Mouse (Mus musculus): ENCODE measurements around the gene Krt16.

DNA sequence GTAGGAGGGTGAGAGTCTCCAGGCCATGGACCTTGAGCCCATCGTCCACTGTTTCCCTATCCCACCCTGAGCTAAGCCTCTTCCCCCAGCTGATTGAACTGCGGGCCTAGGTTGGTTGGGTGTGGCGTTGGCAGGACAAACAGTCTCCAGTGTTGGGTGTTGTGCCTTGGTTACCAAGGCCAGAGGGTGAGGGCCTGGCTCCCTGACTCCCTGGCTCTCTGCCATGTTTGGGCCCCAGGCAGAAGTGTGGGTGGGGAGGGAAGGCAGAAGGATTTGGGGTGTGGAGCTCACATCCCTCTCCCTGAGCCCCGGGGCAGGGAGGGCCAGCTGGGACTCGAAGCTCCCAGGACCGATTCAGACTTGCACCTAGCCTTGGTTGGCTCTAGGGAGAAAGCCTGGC lies 40.2 kb upstream of the Krt16 start:
- TF ChIP-seq POLR2A (IDR thresholded peaks at IDR 0.05; ENCODE audit: borderline replicate concordance, extremely low read depth, low read depth, low read length) (no peak), CTCF (IDR thresholded peaks at IDR 0.05; ENCODE audit: insufficient read depth, low read length) (no peak)

All from lung, adult 2 months (tissue).